Mouse (Mus musculus) heart, adult 2 months (tissue): Measurements from ENCODE around the gene Zfhx3.

Source experiments
- EP300 ChIP-seq: fragments of 200-500 bp; IDR thresholded peaks from 2 replicates; pipeline ENCODE4 v1.6.1; 2011; ENCODE audit warnings: low read depth, low read length, control low read depth; ENCODE audit not compliant: insufficient read depth
- POLR2A ChIP-seq: fragments of 200-500 bp; IDR thresholded peaks from 2 replicates; pipeline ENCODE4 v1.6.1; 2011; ENCODE audit warnings: mild to moderate bottlenecking, low read depth, low read length, control low read depth; ENCODE audit not compliant: insufficient read depth

- TF ChIP-seq EP300 (no peak), POLR2A (no peak)
Measured at GRCm38 (mm10) chr8:108723636-108724035, 781.2 kb downstream of the Zfhx3 start.
